ENCODE assay signal across 22 mouse cellular contexts in the genomic region with DNA sequence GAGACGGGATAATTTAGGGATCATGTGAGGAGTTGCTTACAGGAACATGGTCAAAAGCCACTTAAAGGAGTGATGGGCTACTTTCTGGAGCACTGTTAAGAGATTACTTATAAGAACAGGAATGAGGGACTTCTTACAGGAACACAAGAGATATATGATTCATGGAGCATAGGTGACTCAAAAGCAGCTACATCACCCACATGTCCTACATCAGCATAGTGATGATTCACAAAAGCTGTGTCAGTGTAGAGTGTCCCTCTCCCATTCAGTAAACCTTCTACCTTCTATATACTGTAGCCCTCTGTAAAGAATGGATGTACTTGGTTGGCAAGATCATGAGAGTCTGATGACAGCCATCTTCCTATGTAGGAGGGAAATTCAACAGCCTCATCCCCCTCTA.
"Had no signal": no experiment of that assay in that cellular context is flagged by ENCODE, and none has a peak within 500 bp of the region (broad histone marks: within the 10 kb centered on the region; RNA-seq: fewer than 3 reads in every experiment).

No protein-coding gene starts in this region.

- H3K4me3 ChIP-seq: heart, adult 2 months; heart, embryonic 10.5 days; heart, embryonic 12.5 days; hindbrain, embryonic 10.5 days; hindbrain, embryonic 12.5 days; intestine, embryonic 15.5 days; limb, embryonic 10.5 days; limb, embryonic 12.5 days; liver, embryonic 13.5 days; liver, embryonic 15.5 days had no signal

- H3K27ac ChIP-seq: heart, adult 2 months; heart, embryonic 10.5 days; hindbrain, embryonic 10.5 days; hindbrain, embryonic 12.5 days; hindbrain, embryonic 14.5 days; intestine, embryonic 15.5 days; limb, embryonic 10.5 days; limb, embryonic 12.5 days; liver, embryonic 13.5 days; liver, embryonic 15.5 days had no signal

- DNase-seq: gastrocnemius, postnatal 14 days; gastrocnemius, postnatal 36 days; heart, adult 11 months; heart, adult 2 months; heart, postnatal 10 days; heart, postnatal 4 days; kidney, adult 18-20 months; kidney, adult 8-10 months; kidney, postnatal 10 days; kidney, postnatal 25 days; kidney, postnatal 4 days; liver; liver, embryonic 13.5 days had no signal
